Comparison of ENCODE assay signal across 21 mouse cellular contexts in the genomic region with DNA sequence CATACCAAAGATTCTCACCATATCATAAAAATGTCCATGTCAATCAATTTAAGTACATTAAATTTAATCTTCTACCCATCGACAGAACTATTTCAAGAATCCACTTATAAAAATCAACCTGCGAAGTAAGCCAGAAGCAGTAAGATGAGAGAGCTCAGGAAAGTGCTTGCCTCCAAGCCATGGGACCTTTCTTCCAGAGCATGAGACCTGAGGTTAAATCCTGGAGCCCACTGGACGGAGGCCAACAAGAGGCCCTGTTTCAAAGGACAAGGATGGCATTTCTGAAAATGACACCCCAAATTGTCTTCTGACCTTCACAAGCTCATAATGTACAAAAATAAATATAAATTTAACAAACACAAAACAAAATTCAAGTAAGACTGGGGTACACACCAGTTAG.
DNase-seq lines count a peak whose midpoint lies in the region; ATAC-seq and TF ChIP-seq lines count a peak whose summit lies in the region.
"Had no signal": no experiment of that assay in that cellular context is flagged by ENCODE, and none has a peak within 500 bp of the region (broad histone marks: within the 10 kb centered on the region; RNA-seq: fewer than 3 reads in every experiment).

No protein-coding gene starts in this region.

- TF ChIP-seq CTCF in gastrocnemius, adult 2 months (IDR thresholded peaks at IDR 0.05), result no peak

- peaks cover 16% of the 10 kb centered on the region for H3K36me3 ChIP-seq in heart, embryonic 16.5 days (ENCODE audit: control insufficient read depth, insufficient read depth)
- H3K36me3 ChIP-seq in lung, embryonic 15.5 days, result peaks cover 18% of the 10 kb centered on the region

- H3K9ac ChIP-seq in heart, embryonic 16.5 days (ENCODE audit: low read length), result no peak overlapping the region
- no peak overlapping the region for H3K9ac ChIP-seq in lung, embryonic 15.5 days
- H3K9ac ChIP-seq: forebrain, embryonic 13.5 days; forebrain, postnatal 0 days; hindbrain, embryonic 15.5 days had no signal

- no peak for ATAC-seq in heart, embryonic 16.5 days (replicated peaks; ENCODE audit: extremely low read depth, insufficient read depth, low FRiP score)
- no peak for ATAC-seq in lung, embryonic 15.5 days (ENCODE audit: borderline replicate concordance, extremely low read depth, low FRiP score, low TSS enrichment)
- ATAC-seq: CD4-positive, CD25-positive, alpha-beta regulatory T cell, adult 4 months; forebrain, embryonic 13.5 days; intestine, embryonic 16.5 days had no signal

- H3K9me3 ChIP-seq in heart, embryonic 16.5 days (replicated peaks; ENCODE audit: control insufficient read depth, low read length), result no peaks in the 10 kb centered on the region
- H3K9me3 ChIP-seq in lung, embryonic 15.5 days, result no peaks in the 10 kb centered on the region
- H3K9me3 ChIP-seq: embryonic facial prominence, embryonic 10.5 days; forebrain, embryonic 13.5 days; G1E; hindbrain, embryonic 15.5 days had no signal

- H3K4me2 ChIP-seq in heart, embryonic 16.5 days (ENCODE audit: low read depth, low read length), result no peak overlapping the region
- no peak overlapping the region for H3K4me2 ChIP-seq in lung, embryonic 15.5 days
- H3K4me2 ChIP-seq: forebrain, embryonic 13.5 days; hindbrain, embryonic 15.5 days had no signal

- intact Hi-C loops in gastrocnemius, adult 2 months (cut with DNase I), result no loop called here
- intact Hi-C loops in heart, postnatal 14 days (cut with DNase I), result no loop called here

- H3K27me3 ChIP-seq in heart, embryonic 16.5 days (ENCODE audit: control insufficient read depth, insufficient read depth, low read length), result no peaks in the 10 kb centered on the region
- no peaks in the 10 kb centered on the region for H3K27me3 ChIP-seq in lung, embryonic 15.5 days
- H3K27me3 ChIP-seq: forebrain, embryonic 13.5 days; hindbrain, embryonic 15.5 days had no signal

- WGBS in heart, embryonic 16.5 days, result 55% methylated on average over 3 of the region's 3 CpGs
- 66% methylated on average over 3 of the region's 3 CpGs for WGBS in lung, embryonic 15.5 days

- peaks cover 14% of the 10 kb centered on the region for H3K4me1 ChIP-seq in heart, embryonic 16.5 days (ENCODE audit: control insufficient read depth, insufficient read depth, low read length)
- peaks cover 23% of the 10 kb centered on the region for H3K4me1 ChIP-seq in lung, embryonic 15.5 days

- 0 out of 2 replicates have a peak overlapping the region, but pooled peaks have one; percentile 8 for H3K27ac ChIP-seq in gastrocnemius, adult 2 months
- 0 out of 2 replicates have a peak overlapping the region, but pooled peaks have one; percentile 4 for H3K27ac ChIP-seq in heart, embryonic 16.5 days (ENCODE audit: low read length)
- H3K27ac ChIP-seq in lung, embryonic 15.5 days, result peak overlapping the region; percentile 82
- H3K27ac ChIP-seq: embryonic facial prominence, embryonic 10.5 days; forebrain, embryonic 13.5 days; heart, adult 2 months; hindbrain, embryonic 15.5 days had no signal

- peak; percentile 58 for DNase-seq in adrenal gland, postnatal 10 days
- DNase-seq in adrenal gland, postnatal 4 days (ENCODE audit: low spot score in 2 of 2), result no peak
- DNase-seq in gastrocnemius, adult 2 months, result no peak
- DNase-seq in gastrocnemius, postnatal 4 days (ENCODE audit: low spot score in 2 of 2), result no peak
- no peak for DNase-seq in heart, postnatal 14 days
- DNase-seq in lung, postnatal 14 days, result no peak
- DNase-seq: B cell, adult 2 months; cerebellum, adult 2 months; cerebellum, postnatal 10 days; gastrocnemius, postnatal 25 days; heart, adult 2 months; heart, postnatal 36 days had no signal

- H3K4me3 ChIP-seq in gastrocnemius, adult 2 months, result no peak overlapping the region
- no peak overlapping the region for H3K4me3 ChIP-seq in heart, embryonic 16.5 days (ENCODE audit: low read length)
- H3K4me3 ChIP-seq in lung, embryonic 15.5 days, result no peak overlapping the region
- H3K4me3 ChIP-seq: embryonic facial prominence, embryonic 10.5 days; forebrain, embryonic 13.5 days; heart, adult 2 months; hindbrain, embryonic 15.5 days had no signal

Comparison
In these comparisons a context has a peak if more than half of its experiments do, and no peak if none do; other contexts are left out.
1. H3K27ac ChIP-seq: peak in every context shown above with its lines; median percentile 82 in lung, embryonic 15.5 days; 8 in gastrocnemius, adult 2 months; 4 in heart, embryonic 16.5 days.